In genomic region chr11:93099431-93100370, GRCm38 (mm10) we compare ENCODE assay signal across 8 mouse cellular contexts. TPM values are rescaled to one million over a fixed set of nuclear protein-coding genes. Genes with fewer than 3 reads are reported as not detected.
A peak's percentile ranks its signal among the peaks of the same experiment; 100 is the strongest.
DNase-seq lines count a peak whose midpoint lies in the region; ATAC-seq and TF ChIP-seq lines count a peak whose summit lies in the region.
"Had no signal": no experiment of that assay in that cellular context is flagged by ENCODE, and none has a peak within 500 bp of the region (broad histone marks: within the 10 kb centered on the region; RNA-seq: fewer than 3 reads in every experiment).

No protein-coding gene starts in this region.

- WGBS in liver, embryonic 12.5 days (ENCODE audit: insufficient replicate concordance): 3% methylated on average over 46 of the region's 53 CpGs
- WGBS in hindbrain, embryonic 13.5 days: 1% methylated on average over 53 of the region's 53 CpGs
- WGBS in midbrain, postnatal 0 days: under 1% methylated on average over 53 of the region's 53 CpGs

- H3K27me3 ChIP-seq in liver, embryonic 12.5 days (replicated peaks): peaks cover 64% of the 10 kb centered on the region
- peaks cover 57% of the 10 kb centered on the region for H3K27me3 ChIP-seq in hindbrain, embryonic 13.5 days
- no peaks in the 10 kb centered on the region for H3K27me3 ChIP-seq in midbrain, postnatal 0 days (ENCODE audit: insufficient read depth, low read length)

- H3K27ac ChIP-seq in liver, embryonic 12.5 days: no peak overlapping the region
- H3K27ac ChIP-seq in cortical plate, adult 2 months (ENCODE audit: insufficient read depth, low read length): peak overlapping the region; percentile 24
- H3K27ac ChIP-seq in hindbrain, embryonic 13.5 days: peak overlapping the region; percentile 82
- peak overlapping the region; percentile 69 for H3K27ac ChIP-seq in midbrain, postnatal 0 days (ENCODE audit: low read depth, low read length)

- H3K9ac ChIP-seq in liver, embryonic 12.5 days: no peak overlapping the region
- H3K9ac ChIP-seq in hindbrain, embryonic 13.5 days: peak overlapping the region; percentile 79
- H3K9ac ChIP-seq in midbrain, postnatal 0 days (replicated peaks; ENCODE audit: low read length, poor library complexity, severe bottlenecking): peak overlapping the region; percentile 76

- H3K4me1 ChIP-seq in liver, embryonic 12.5 days: 0 out of 2 replicates have a peak, but pooled peaks cover 9% of the 10 kb centered on the region
- no peaks in the 10 kb centered on the region; the same call in 1 of the 2 replicates for H3K4me1 ChIP-seq in cortical plate, adult 2 months (ENCODE audit: control insufficient read depth, insufficient read depth, low read length)
- H3K4me1 ChIP-seq in hindbrain, embryonic 13.5 days (replicated peaks): peaks cover 22% of the 10 kb centered on the region
- H3K4me1 ChIP-seq in midbrain, postnatal 0 days (ENCODE audit: insufficient read depth, low read length): no peaks in the 10 kb centered on the region

- ATAC-seq in liver, embryonic 12.5 days: no peak
- peak; percentile 33; the same call in 1 of the 2 replicates for ATAC-seq in hindbrain, embryonic 13.5 days (ENCODE audit: low FRiP score)
- ATAC-seq in midbrain, postnatal 0 days (ENCODE audit: low FRiP score): peak; percentile 26; the same call in 1 of the 2 replicates

- H3K4me3 ChIP-seq in liver, embryonic 12.5 days: peak overlapping the region; percentile 25
- H3K4me3 ChIP-seq in cortical plate, adult 2 months (ENCODE audit: insufficient read depth, low read length): peak overlapping the region; percentile 91
- H3K4me3 ChIP-seq in hindbrain, embryonic 13.5 days: peak overlapping the region; percentile 66
- peak overlapping the region; percentile 74 for H3K4me3 ChIP-seq in midbrain, postnatal 0 days (ENCODE audit: low read depth, low read length)

- DNase-seq in liver (no peak), MN1 (ENCODE audit: low spot score) (no peak)
- DNase-seq in midbrain, postnatal 0 days (ENCODE audit: low spot score): peak; percentile 29
- DNase-seq in gastrocnemius, adult 18-20 months (ENCODE audit: low spot score): no peak

- H3K36me3 ChIP-seq in liver, embryonic 12.5 days: no peaks in the 10 kb centered on the region
- H3K36me3 ChIP-seq in hindbrain, embryonic 13.5 days: no peaks in the 10 kb centered on the region
- no peaks in the 10 kb centered on the region for H3K36me3 ChIP-seq in midbrain, postnatal 0 days (ENCODE audit: insufficient read depth, low read length)

- H3K4me2 ChIP-seq in liver, embryonic 12.5 days: peak overlapping the region; percentile 52
- peak overlapping the region; percentile 95 for H3K4me2 ChIP-seq in hindbrain, embryonic 13.5 days
- H3K4me2 ChIP-seq in midbrain, postnatal 0 days (ENCODE audit: low read depth, low read length, poor library complexity, severe bottlenecking): peak overlapping the region; percentile 91

- no peak for TF ChIP-seq CTCF in cortical plate, adult 2 months (IDR thresholded peaks at IDR 0.05; ENCODE audit: extremely low read depth, insufficient read depth, low read length)
- no peak for TF ChIP-seq CTCF in midbrain, postnatal 0 days (IDR thresholded peaks at IDR 0.05)

- no peak for TF ChIP-seq POLR2A in cortical plate, adult 2 months (IDR thresholded peaks at IDR 0.05; ENCODE audit: extremely low read depth, insufficient read depth, low read length)

- H3K9me3 ChIP-seq in liver, embryonic 12.5 days (replicated peaks): no peaks in the 10 kb centered on the region
- H3K9me3 ChIP-seq in hindbrain, embryonic 13.5 days: no peaks in the 10 kb centered on the region
- H3K9me3 ChIP-seq in midbrain, postnatal 0 days (ENCODE audit: low read length): no peaks in the 10 kb centered on the region

RNA-seq across cellular contexts. Expression of gene Car10, which starts 1.9 kb away (rescaled TPM):
- 0.05 and 0.07 TPM in 2 replicates for polyA plus RNA-seq in liver, embryonic 12.5 days (2016; fragmentation: Nextera tagmentation; extraction: Ambion mirVana)
- polyA plus RNA-seq in cortical plate, adult 2 months (2012; rRNA removed): 86.1 and 88.0 TPM in 2 replicates
- 29.3 and 32.9 TPM in 2 replicates for polyA plus RNA-seq in hindbrain, embryonic 13.5 days (2015; fragmentation: Nextera tagmentation; extraction: Ambion mirVana)
- 62.8 and 72.6 TPM in 2 replicates for total RNA-seq in midbrain, postnatal 0 days (2014; rRNA removed)
- 64.1 and 69.6 TPM in 2 replicates for polyA plus RNA-seq in midbrain, postnatal 0 days (2015; fragmentation: Nextera tagmentation; extraction: Ambion mirVana)
- total RNA-seq in gastrocnemius, adult 18-20 months (2021): not detected
- polyA plus RNA-seq: liver, embryonic 16.5 days had no signal

Comparison
In these comparisons a context has a peak if more than half of its experiments do, and no peak if none do; other contexts are left out.
1. H3K4me3 ChIP-seq: peak in every context shown above with its lines; median percentile 91 in cortical plate, adult 2 months; 74 in midbrain, postnatal 0 days; 66 in hindbrain, embryonic 13.5 days; 25 in liver, embryonic 12.5 days.
2. RNA of gene Car10, which starts 1.9 kb away (polyA plus RNA-seq): 86.1 to 88.0 TPM in cortical plate, adult 2 months, 64.1 to 69.6 TPM in midbrain, postnatal 0 days and 29.3 to 32.9 TPM in hindbrain, embryonic 13.5 days; 0.05 to 0.07 TPM in liver, embryonic 12.5 days; every median in the first group is over 10 times any median in the second.
3. Peak in every context shown above with its lines, with median percentiles within 50 percentile points of each other: H3K4me2 ChIP-seq.